Mouse (Mus musculus) heart, adult 18-20 months (tissue): ENCODE results near the gene Stat5b. TPM values are rescaled to one million over a fixed set of nuclear protein-coding genes. Genes with fewer than 3 reads are reported as not detected.
A peak's percentile ranks its signal among the peaks of the same experiment; 100 is the strongest.

Experiments
- DNase-seq, 2 experiments: peaks; one replicate each; pipeline ENCODE4 v3.0.0; 2021 to 2022; ENCODE audit warnings: mixed read lengths in 1 of 2
- long read RNA-seq, 2 experiments: library from polyadenylated mRNA; stranded (forward); transcript quantifications; one replicate each; pipeline ENCODE4 v2.0.0; 2021
- total RNA-seq, 2 experiments: library from RNA; stranded (reverse); gene quantifications; 2 replicates each; pipeline ENCODE4 v1.2.3; 2021

Gene Stat5b
- 10 to 100 TPM; 55.0 to 60.1 TPM for total RNA-seq
- long read RNA-seq, experiment 1, full-length matches to known transcripts: 42 of 58 reads
- long read RNA-seq, experiment 1, partial matches to known transcripts: 5 of 58 reads
- long read RNA-seq, experiment 1, other reads (novel, unspliced or antisense): 11 of 58 reads
- long read RNA-seq, experiment 2, full-length matches to known transcripts: 15 of 30 reads
- long read RNA-seq, experiment 2, partial matches to known transcripts: 6 of 30 reads
- long read RNA-seq, experiment 2, other reads (novel, unspliced or antisense): 9 of 30 reads

DNA sequence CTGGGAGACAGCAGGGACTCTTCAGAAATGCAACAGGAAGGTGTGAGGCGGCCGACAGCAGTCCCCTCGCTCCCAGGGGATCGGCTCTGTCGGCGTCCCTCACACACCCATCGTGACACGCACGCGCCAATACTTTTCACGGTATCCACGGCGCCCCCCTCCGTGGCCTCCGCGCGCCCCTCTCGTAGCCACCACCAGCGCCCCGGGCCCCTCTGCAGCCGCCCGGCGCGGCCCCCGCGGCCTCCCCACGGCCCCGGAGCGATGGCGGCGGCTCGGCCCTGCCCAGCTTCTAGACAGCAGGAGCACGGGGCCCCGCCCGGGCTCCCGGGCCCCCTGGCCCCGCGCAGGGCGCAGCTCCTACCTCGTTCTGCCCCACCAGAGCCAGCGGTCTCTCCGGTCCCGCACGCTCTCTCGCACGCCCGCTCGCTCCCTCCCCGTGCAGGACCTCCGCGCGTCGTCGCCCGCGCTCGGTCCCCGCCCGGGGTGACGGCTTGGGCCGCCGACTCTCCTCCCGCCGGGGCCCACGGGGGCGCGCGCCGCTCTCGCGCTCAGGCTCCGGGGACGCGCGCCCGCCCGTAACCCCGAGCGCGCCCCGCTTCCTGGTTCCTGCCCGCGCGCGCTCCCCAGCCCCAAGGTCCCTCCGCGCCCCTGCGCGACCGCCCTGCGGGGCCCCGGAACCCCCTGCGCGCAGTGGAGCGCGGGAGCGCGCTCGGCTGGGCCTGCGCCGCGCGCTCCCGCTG is at the start of gene Stat5b:
Gene Stat5b (minus strand): TSS at position 687 of the 740 bp plus-strand sequence.
- DNase-seq: peak; percentile 82 to 87

- no peak for DNase-seq
Observed at GRCm38 (mm10) chr11:100898441-100899199, 48.1 kb upstream of the Stat5b start.

GRCm38 (mm10) chr11:100897294-100898231 is 47.0 kb upstream of the Stat5b start:
- peak; percentile 38 to 44 for DNase-seq

GRCm38 (mm10) chr11:100896078-100896477 is 45.6 kb upstream of the Stat5b start:
- no peak for DNase-seq

DNA sequence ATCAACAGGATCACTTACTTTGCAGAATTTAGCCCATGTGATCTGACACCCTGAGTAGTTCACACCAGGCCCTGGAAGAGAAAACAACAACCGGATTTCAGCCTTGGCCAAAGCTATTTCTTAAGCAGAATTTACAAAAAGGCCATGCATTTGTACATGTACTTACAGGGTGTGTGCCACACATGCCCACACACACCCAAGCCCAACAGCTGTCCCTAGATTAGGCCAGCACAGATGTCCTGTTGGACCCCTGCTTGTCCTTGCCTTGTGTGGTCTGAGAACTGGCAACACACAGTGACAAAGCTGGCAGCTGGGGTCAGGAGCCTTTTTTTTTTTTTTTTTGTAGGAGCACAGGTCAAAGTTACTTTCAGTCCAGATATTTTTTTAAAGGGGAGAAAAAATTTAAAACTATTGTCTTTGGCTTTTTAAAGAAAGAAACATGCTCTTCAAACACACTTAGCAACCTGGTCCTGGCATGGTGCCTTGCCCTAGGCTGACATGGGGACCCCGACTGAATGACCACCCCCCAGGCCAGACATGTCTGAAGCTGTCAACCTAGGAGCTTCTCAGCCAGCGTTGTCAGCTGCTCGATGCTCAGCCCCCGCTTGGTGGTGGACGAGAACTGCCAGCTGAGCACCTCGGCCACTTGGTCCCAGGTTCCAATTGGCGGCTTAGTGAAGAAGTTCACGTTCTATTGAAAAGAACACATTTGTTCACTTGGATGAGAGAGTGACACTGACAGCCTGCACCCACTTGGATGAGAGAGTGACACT is 43.8 kb upstream of the Stat5b start:
- DNase-seq: no peak

GRCm38 (mm10) chr11:100893482-100893881 is 43.0 kb upstream of the Stat5b start:
- peak; percentile 91 to 94 for DNase-seq

- DNase-seq: peak; percentile 55 to 68
Observed at GRCm38 (mm10) chr11:100892435-100892834, 41.9 kb upstream of the Stat5b start.

GRCm38 (mm10) chr11:100891256-100892123 is 41.0 kb upstream of the Stat5b start:
- DNase-seq: no peak

DNA sequence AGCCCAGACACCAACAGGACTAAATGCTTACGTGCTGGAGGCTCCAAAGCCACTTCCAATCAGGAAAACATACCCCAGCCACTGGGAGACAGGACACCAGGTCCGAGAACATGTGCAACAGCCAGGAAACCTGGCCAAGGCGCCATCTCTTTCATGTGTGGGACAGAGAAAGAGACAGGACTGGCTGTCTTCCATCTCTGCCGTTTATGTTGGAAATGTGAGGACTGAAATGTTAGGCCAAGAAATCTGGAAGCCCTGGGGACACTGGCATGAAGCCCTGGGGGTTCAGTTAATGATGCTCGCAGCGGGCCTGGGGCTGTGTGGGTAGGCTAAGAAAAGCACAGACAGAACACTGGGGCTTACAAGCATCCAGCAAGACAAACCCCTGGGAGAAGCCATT is 40.0 kb upstream of the Stat5b start:
- DNase-seq: peak in 1 of 2 experiments; percentile 38

DNA sequence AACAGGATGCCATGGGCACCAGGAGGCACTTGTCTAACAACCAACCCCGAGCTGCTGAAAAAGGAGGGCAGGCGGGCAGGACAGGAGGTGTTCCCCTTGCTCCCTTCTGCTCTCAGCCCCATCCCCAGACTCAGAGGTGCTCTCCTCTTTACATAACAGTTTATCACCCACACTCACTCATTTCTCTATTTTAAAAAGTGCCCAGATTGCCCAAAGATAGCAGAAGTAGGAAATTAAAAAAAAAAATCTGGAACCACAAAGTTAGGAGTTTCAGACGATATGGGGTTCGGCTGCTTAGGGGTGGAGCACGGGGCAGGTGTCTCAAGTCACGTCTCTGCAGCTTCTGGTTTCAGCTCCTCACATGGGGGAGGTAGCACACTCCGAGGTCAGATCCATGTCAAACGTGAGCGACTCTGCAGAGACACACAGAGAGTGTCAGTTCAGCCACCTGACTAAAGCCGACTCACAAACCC is 37.9 kb upstream of the Stat5b start:
- no peak for DNase-seq

- no peak for DNase-seq
Observed at GRCm38 (mm10) chr11:100887764-100888163, 37.2 kb upstream of the Stat5b start.

DNA sequence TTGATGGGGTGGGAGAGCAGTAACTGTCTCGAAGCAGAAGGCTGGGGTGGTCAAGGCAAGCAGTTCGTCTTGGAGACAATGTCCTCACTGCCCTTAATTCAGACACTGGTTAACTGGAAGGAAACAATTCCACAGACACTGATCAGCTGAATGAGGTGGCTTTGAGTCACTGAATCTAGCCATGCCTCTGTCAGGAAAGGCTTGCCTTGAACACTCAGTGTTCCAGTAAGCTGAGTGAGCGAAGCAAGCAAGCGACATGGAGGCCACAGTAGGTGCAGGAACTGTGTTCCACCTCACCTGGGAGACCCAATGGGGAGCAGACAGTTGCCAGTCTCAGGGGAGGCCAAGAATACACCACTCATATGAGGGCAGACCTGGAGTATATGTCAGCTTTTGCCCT is 36.7 kb upstream of the Stat5b start:
- no peak for DNase-seq

DNA sequence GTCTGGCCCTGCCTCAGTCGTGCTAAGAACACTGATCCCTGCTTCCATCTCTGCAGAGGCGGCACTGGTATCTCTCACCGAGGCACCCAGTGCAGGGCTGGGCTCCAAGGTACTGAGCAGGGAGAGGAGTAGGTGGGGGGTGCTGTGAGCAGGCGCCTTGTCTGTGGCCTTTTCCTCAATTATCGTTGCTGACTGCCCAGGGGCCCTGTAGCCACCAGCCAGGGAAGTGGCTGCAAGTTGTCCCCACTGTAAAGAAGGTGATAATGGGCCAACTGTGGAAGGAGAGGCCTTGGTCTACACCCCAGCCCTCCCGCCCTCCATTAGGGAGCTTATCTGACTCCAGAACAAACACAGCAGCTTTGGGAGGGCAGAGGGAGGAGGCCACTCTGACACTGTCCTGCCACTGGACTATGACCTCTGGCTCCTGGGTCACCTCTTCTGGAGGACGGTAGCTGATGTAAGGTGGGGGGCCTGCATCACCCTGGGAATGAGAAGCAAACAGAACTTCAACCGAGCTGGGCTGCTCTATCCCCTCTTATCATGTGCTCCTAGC is 35.7 kb upstream of the Stat5b start:
- DNase-seq: no peak

GRCm38 (mm10) chr11:100885472-100885871 is 34.9 kb upstream of the Stat5b start:
- DNase-seq: peak; percentile 41 to 51

DNA sequence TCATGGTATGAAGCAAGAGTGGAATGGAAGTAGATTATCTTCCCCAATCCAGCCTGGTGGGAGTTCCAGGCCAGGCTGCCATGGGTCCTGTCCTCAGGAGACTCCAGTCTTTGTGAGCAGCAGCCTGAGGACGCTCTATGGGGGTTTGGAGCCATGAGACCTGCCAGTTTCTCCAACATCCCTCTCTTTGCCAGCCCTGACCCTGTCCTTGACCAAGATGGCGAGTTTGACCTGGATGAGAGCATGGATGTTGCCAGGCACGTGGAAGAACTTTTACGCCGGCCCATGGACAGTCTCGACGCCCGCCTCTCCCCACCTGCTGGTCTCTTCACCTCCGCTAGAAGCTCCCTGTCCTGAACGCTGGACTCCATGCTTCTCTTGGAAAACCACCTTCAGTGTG is 33.1 kb upstream of the Stat5b start:
- DNase-seq: no peak

- no peak for DNase-seq
Observed at GRCm38 (mm10) chr11:100879321-100880078, 29.0 kb upstream of the Stat5b start.

GRCm38 (mm10) chr11:100875761-100876160 is 25.2 kb upstream of the Stat5b start:
- no peak for DNase-seq

- no peak for DNase-seq
Observed at GRCm38 (mm10) chr11:100870968-100871350, 20.4 kb upstream of the Stat5b start.
